Mouse (Mus musculus): ENCODE data around the gene Klk11. TPM values are rescaled to one million over a fixed set of nuclear protein-coding genes. Genes with fewer than 3 reads are reported as not detected.

Gene Klk11
- polyA plus RNA-seq (2016; fragmentation: Nextera tagmentation; extraction: Ambion mirVana), result not detected in 2 replicates

GRCm38 (mm10) chr7:43774364-43774763 is at the start of gene Klk11:
Gene Klk11, plus strand, starts transcription at chr7:43774604.
- Histone ChIP-seq H3K27me3 (ENCODE audit: insufficient read depth, poor library complexity, severe bottlenecking) (0 out of 2 replicates have a peak, but pooled peaks cover 2% of the 10 kb centered on the region), H3K4me1 (replicated peaks) (peaks cover 18% of the 10 kb centered on the region), H3K36me3 (no peaks in the 10 kb centered on the region), H3K9me3 (no peaks in the 10 kb centered on the region), H3K4me3 (no peak within 1 kb of the TSS), H3K27ac (peak within 1 kb of the TSS; percentile 82)
- WGBS, result 92% methylated on average over 5 of the region's 5 CpGs
- no peak for DNase-seq (ENCODE audit: low spot score)

GRCm38 (mm10) chr7:43747788-43748187 is 26.6 kb upstream of the Klk11 start:
- Histone ChIP-seq H3K4me3 (no peak overlapping the region), H3K36me3 (no peaks in the 10 kb centered on the region), H3K27me3 (ENCODE audit: insufficient read depth, poor library complexity, severe bottlenecking) (no peaks in the 10 kb centered on the region), H3K9me3 (no peaks in the 10 kb centered on the region), H3K4me1 (replicated peaks) (no peaks in the 10 kb centered on the region), H3K27ac (no peak overlapping the region)
- no peak for DNase-seq (ENCODE audit: low spot score)
- 58% methylated on average over 1 of the region's 1 CpGs for WGBS

- Histone ChIP-seq H3K4me1 (replicated peaks) (no peaks in the 10 kb centered on the region), H3K4me3 (no peak overlapping the region), H3K36me3 (no peaks in the 10 kb centered on the region), H3K9me3 (no peaks in the 10 kb centered on the region), H3K27me3 (ENCODE audit: insufficient read depth, poor library complexity, severe bottlenecking) (no peaks in the 10 kb centered on the region), H3K27ac (no peak overlapping the region)
- DNase-seq (ENCODE audit: low spot score), result no peak
- WGBS, result 78% methylated on average over 2 of the region's 2 CpGs
Measured at GRCm38 (mm10) chr7:43752806-43753205, 21.6 kb upstream of the Klk11 start.

GRCm38 (mm10) chr7:43766484-43766883 is 7.9 kb upstream of the Klk11 start:
- no peaks in the 10 kb centered on the region for H3K27me3 ChIP-seq (ENCODE audit: insufficient read depth, poor library complexity, severe bottlenecking)
- no peaks in the 10 kb centered on the region for H3K36me3 ChIP-seq
- H3K27ac ChIP-seq, result no peak overlapping the region
- DNase-seq (ENCODE audit: low spot score), result no peak
- H3K9me3 ChIP-seq, result no peaks in the 10 kb centered on the region
- no peak overlapping the region for H3K4me3 ChIP-seq
- 54% methylated on average over 8 of the region's 8 CpGs for WGBS
- no peaks in the 10 kb centered on the region for H3K4me1 ChIP-seq (replicated peaks)

- Histone ChIP-seq H3K9me3 (no peaks in the 10 kb centered on the region), H3K36me3 (no peaks in the 10 kb centered on the region), H3K27me3 (ENCODE audit: insufficient read depth, poor library complexity, severe bottlenecking) (no peaks in the 10 kb centered on the region), H3K4me3 (no peak within 1 kb of the TSS), H3K4me1 (replicated peaks) (no peaks in the 10 kb centered on the region), H3K27ac (no peak within 1 kb of the TSS)
- DNase-seq (ENCODE audit: low spot score), result no peak
- 82% methylated on average over 4 of the region's 4 CpGs for WGBS
Measured at GRCm38 (mm10) chr7:43768597-43768996, 5.8 kb upstream of the Klk11 start, which contains the start of gene Klk12. Gene Klk12, plus strand, starts transcription at chr7:43768897.

- DNase-seq (ENCODE audit: low spot score), result no peak
- Histone ChIP-seq H3K27ac (no peak overlapping the region), H3K36me3 (no peaks in the 10 kb centered on the region), H3K4me3 (no peak overlapping the region), H3K27me3 (ENCODE audit: insufficient read depth, poor library complexity, severe bottlenecking) (no peaks in the 10 kb centered on the region), H3K9me3 (no peaks in the 10 kb centered on the region), H3K4me1 (replicated peaks) (peaks cover 6% of the 10 kb centered on the region; the same call in 1 of the 2 replicates)
- WGBS, result 94% methylated on average over 8 of the region's 8 CpGs
Measured at GRCm38 (mm10) chr7:43769636-43770035, 4.8 kb upstream of the Klk11 start.

- Histone ChIP-seq H3K36me3 (no peaks in the 10 kb centered on the region), H3K27me3 (ENCODE audit: insufficient read depth, poor library complexity, severe bottlenecking) (no peaks in the 10 kb centered on the region), H3K4me3 (no peak overlapping the region), H3K27ac (no peak overlapping the region), H3K9me3 (no peaks in the 10 kb centered on the region), H3K4me1 (replicated peaks) (peaks cover 16% of the 10 kb centered on the region)
- DNase-seq (ENCODE audit: low spot score), result no peak
- 93% methylated on average over 10 of the region's 10 CpGs for WGBS
Measured at GRCm38 (mm10) chr7:43770701-43771100, 3.7 kb upstream of the Klk11 start.

- 92% methylated on average over 6 of the region's 6 CpGs for WGBS
- H3K9me3 ChIP-seq, result no peaks in the 10 kb centered on the region
- no peak overlapping the region for H3K27ac ChIP-seq
- peaks cover 18% of the 10 kb centered on the region for H3K4me1 ChIP-seq (replicated peaks)
- no peaks in the 10 kb centered on the region for H3K36me3 ChIP-seq
- H3K4me3 ChIP-seq, result no peak overlapping the region
- DNase-seq (ENCODE audit: low spot score), result no peak
- 0 out of 2 replicates have a peak, but pooled peaks cover 2% of the 10 kb centered on the region for H3K27me3 ChIP-seq (ENCODE audit: insufficient read depth, poor library complexity, severe bottlenecking)
Measured at GRCm38 (mm10) chr7:43771916-43772315, 2.5 kb upstream of the Klk11 start.

GRCm38 (mm10) chr7:43772901-43773300 is 1.5 kb upstream of the Klk11 start:
- no peak overlapping the region for H3K4me3 ChIP-seq
- 0 out of 2 replicates have a peak, but pooled peaks cover 2% of the 10 kb centered on the region for H3K27me3 ChIP-seq (ENCODE audit: insufficient read depth, poor library complexity, severe bottlenecking)
- no peaks in the 10 kb centered on the region for H3K36me3 ChIP-seq
- 72% methylated on average over 3 of the region's 3 CpGs for WGBS
- no peak overlapping the region for H3K27ac ChIP-seq
- H3K4me1 ChIP-seq (replicated peaks), result peaks cover 18% of the 10 kb centered on the region
- no peaks in the 10 kb centered on the region for H3K9me3 ChIP-seq
- DNase-seq (ENCODE audit: low spot score), result no peak

- Histone ChIP-seq H3K4me1 (replicated peaks) (peaks cover 18% of the 10 kb centered on the region), H3K9me3 (no peaks in the 10 kb centered on the region), H3K27me3 (ENCODE audit: insufficient read depth, poor library complexity, severe bottlenecking) (0 out of 2 replicates have a peak, but pooled peaks cover 2% of the 10 kb centered on the region), H3K36me3 (no peaks in the 10 kb centered on the region), H3K4me3 (no peak overlapping the region), H3K27ac (peak overlapping the region; percentile 82)
- no peak for DNase-seq (ENCODE audit: low spot score)
- 35% methylated on average over 6 of the region's 6 CpGs for WGBS
Measured at GRCm38 (mm10) chr7:43774802-43775201, 398 bp downstream of the Klk11 start.

- whole genome bisulfite sequencing, result 46% methylated on average over 7 of the region's 7 CpGs
- H3K27ac ChIP-seq, result peak overlapping the region; percentile 82
- H3K27me3 ChIP-seq (ENCODE audit: insufficient read depth, poor library complexity, severe bottlenecking), result peaks cover 2% of the 10 kb centered on the region; the same call in 1 of the 2 replicates
- H3K9me3 ChIP-seq, result no peaks in the 10 kb centered on the region
- peaks cover 18% of the 10 kb centered on the region for H3K4me1 ChIP-seq (replicated peaks)
- DNase-seq (ENCODE audit: low spot score), result no peak
- no peak overlapping the region for H3K4me3 ChIP-seq
- no peaks in the 10 kb centered on the region for H3K36me3 ChIP-seq
Measured at GRCm38 (mm10) chr7:43775311-43776057, 1.1 kb downstream of the Klk11 start.

GRCm38 (mm10) chr7:43776506-43776905 is 2.1 kb downstream of the Klk11 start:
- H3K9me3 ChIP-seq, result no peaks in the 10 kb centered on the region
- no peak overlapping the region for H3K4me3 ChIP-seq
- H3K36me3 ChIP-seq, result no peaks in the 10 kb centered on the region
- H3K27ac ChIP-seq, result no peak overlapping the region
- peaks cover 2% of the 10 kb centered on the region; the same call in 1 of the 2 replicates for H3K27me3 ChIP-seq (ENCODE audit: insufficient read depth, poor library complexity, severe bottlenecking)
- no peak for DNase-seq (ENCODE audit: low spot score)
- H3K4me1 ChIP-seq (replicated peaks), result peaks cover 18% of the 10 kb centered on the region
- WGBS, result 85% methylated on average over 5 of the region's 5 CpGs

GRCm38 (mm10) chr7:43777423-43777822 is 3.0 kb downstream of the Klk11 start:
- DNase-seq (ENCODE audit: low spot score), result peak; percentile 1
- H3K27me3 ChIP-seq (ENCODE audit: insufficient read depth, poor library complexity, severe bottlenecking), result peaks cover 7% of the 10 kb centered on the region; the same call in 1 of the 2 replicates
- H3K9me3 ChIP-seq, result no peaks in the 10 kb centered on the region
- no peaks in the 10 kb centered on the region for H3K36me3 ChIP-seq
- peaks cover 21% of the 10 kb centered on the region for H3K4me1 ChIP-seq (replicated peaks)
- WGBS, result 90% methylated on average over 12 of the region's 12 CpGs
- H3K27ac ChIP-seq, result no peak overlapping the region
- no peak overlapping the region for H3K4me3 ChIP-seq

All from hindbrain, embryonic 10.5 days (tissue).